Comparison of ENCODE assay signal across 8 mouse cellular contexts in genomic region chr5:34915801-34916200, GRCm38 (mm10). TPM values are rescaled to one million over a fixed set of nuclear protein-coding genes. Genes with fewer than 3 reads are reported as not detected.
A peak's percentile ranks its signal among the peaks of the same experiment; 100 is the strongest.
DNase-seq lines count a peak whose midpoint lies in the region; TF ChIP-seq lines count a peak whose summit lies in the region.
"Had no signal": no experiment of that assay in that cellular context is flagged by ENCODE, and none has a peak within 500 bp of the region (broad histone marks: within the 10 kb centered on the region; RNA-seq: fewer than 3 reads in every experiment).

No protein-coding gene starts in this region.

- no peak overlapping the region for H3K4me3 ChIP-seq in gastrocnemius, adult 2 months
- H3K4me3 ChIP-seq: neural tube, embryonic 12.5 days had no signal

- peak; percentile 98 for TF ChIP-seq CTCF in gastrocnemius, adult 2 months (IDR thresholded peaks at IDR 0.05)

- intact Hi-C loops in gastrocnemius, adult 2 months (cut with DNase I) = loop anchor here (1.0 to 5.0 kb wide), 3 partner anchors 69 to 128 kb away; no protein-coding TSS in a partner anchor
- intact Hi-C loops in left cerebral cortex, postnatal 10 days (cut with DNase I) = loop anchor here (2.0 to 10.0 kb wide), 2 partner anchors 127 to 429 kb away; no protein-coding TSS in a partner anchor

- DNase-seq in adrenal gland, adult (ENCODE audit: inconsistent age in 2 of 2, low spot score in 1 of 2) = peak; percentile 65 to 91
- DNase-seq in cerebellum, postnatal 25 days = peak; percentile 73 to 84
- peak; percentile 71 for DNase-seq in gastrocnemius, adult 2 months
- peak; percentile 28 for DNase-seq in hindlimb bud, embryonic 11.5 days (ENCODE audit: extremely low spot score, low read depth, low spot score)
- DNase-seq in left cerebral cortex, postnatal 10 days (ENCODE audit: extremely low spot score in 1 of 2, low spot score in 2 of 2) = peak; percentile 81 to 85
- DNase-seq in mesoderm, embryonic 11.5 days (ENCODE audit: low read depth, low spot score) = peak; percentile 72
- peak; percentile 61 for DNase-seq in spleen, adult 12 weeks (ENCODE audit: low spot score)

- H3K27ac ChIP-seq in gastrocnemius, adult 2 months = no peak overlapping the region
- H3K27ac ChIP-seq: neural tube, embryonic 12.5 days had no signal

RNA-seq across cellular contexts. Expression of gene Msantd1, which starts 8.0 kb away (rescaled TPM):
- 1 to 10 TPM in 1 of 2 experiments, under 1 TPM in 1; 0.33 to 1.1 TPM for total RNA-seq in gastrocnemius, adult 2 months (2021)
- 10 to 100 TPM; 15.6 to 16.6 TPM for total RNA-seq in left cerebral cortex, postnatal 10 days (2021)

RNA-seq across cellular contexts. Expression of gene Rgs12, which starts 33.4 kb away (rescaled TPM):
- total RNA-seq in gastrocnemius, adult 2 months (2021) = 1 to 10 TPM; 2.2 to 3.0 TPM
- 10 to 100 TPM; 58.1 to 65.2 TPM for total RNA-seq in left cerebral cortex, postnatal 10 days (2021)

Comparison
In these comparisons a context has a peak if more than half of its experiments do, and no peak if none do; other contexts are left out.
1. DNase-seq: peak in every context shown above with its lines; median percentile 83 in left cerebral cortex, postnatal 10 days; 78 in cerebellum, postnatal 25 days; 78 in adrenal gland, adult; 72 in mesoderm, embryonic 11.5 days; 71 in gastrocnemius, adult 2 months; 61 in spleen, adult 12 weeks; 28 in hindlimb bud, embryonic 11.5 days.
2. RNA of gene Msantd1, which starts 8.0 kb away (total RNA-seq): 15.6 to 16.6 TPM in left cerebral cortex, postnatal 10 days; 0.33 to 1.1 TPM in gastrocnemius, adult 2 months; every median in the first group is over 4 times any median in the second.
3. RNA of gene Rgs12, which starts 33.4 kb away (total RNA-seq): 58.1 to 65.2 TPM in left cerebral cortex, postnatal 10 days; 2.2 to 3.0 TPM in gastrocnemius, adult 2 months; every median in the first group is over 10 times any median in the second.